Mouse (Mus musculus): ENCODE results near the gene Eps15. TPM values are rescaled to one million over a fixed set of nuclear protein-coding genes. Genes with fewer than 3 reads are reported as not detected.

The Eps15 gene
- polyA plus RNA-seq, 1 experiment, result 83.9 TPM

- peaks cover 9% of the 10 kb centered on the region for H3K4me1 ChIP-seq (ENCODE audit: control insufficient read depth, insufficient read depth, low read length)
- no peak for TF ChIP-seq CTCF (IDR thresholded peaks at IDR 0.05; ENCODE audit: borderline replicate concordance, insufficient read depth, low read length)
- TF ChIP-seq POLR2A (IDR thresholded peaks at IDR 0.05; ENCODE audit: low read depth, low read length), result no peak
- no peak overlapping the region for H3K4me3 ChIP-seq (ENCODE audit: insufficient read depth, low read length)
- no peak overlapping the region for H3K27ac ChIP-seq (ENCODE audit: insufficient read depth, low read length)
These were observed 35.0 kb upstream of the Eps15 start for GRCm38 (mm10) chr4:109245016-109245620.

- H3K27ac ChIP-seq (ENCODE audit: insufficient read depth, low read length), result no peak overlapping the region
- peak; percentile 38; the same call in 1 of the 2 replicates for TF ChIP-seq CTCF (IDR thresholded peaks at IDR 0.05; ENCODE audit: borderline replicate concordance, insufficient read depth, low read length)
- TF ChIP-seq POLR2A (IDR thresholded peaks at IDR 0.05; ENCODE audit: low read depth, low read length), result no peak
These were observed 28.5 kb upstream of the Eps15 start for GRCm38 (mm10) chr4:109251605-109252004.

GRCm38 (mm10) chr4:109252199-109252598 lies 27.9 kb upstream of the Eps15 start:
- H3K4me1 ChIP-seq (ENCODE audit: control insufficient read depth, insufficient read depth, low read length), result no peaks in the 10 kb centered on the region
- H3K27ac ChIP-seq (ENCODE audit: insufficient read depth, low read length), result no peak overlapping the region
- TF ChIP-seq CTCF (IDR thresholded peaks at IDR 0.05; ENCODE audit: borderline replicate concordance, insufficient read depth, low read length) (no peak), POLR2A (IDR thresholded peaks at IDR 0.05; ENCODE audit: low read depth, low read length) (no peak)
- H3K4me3 ChIP-seq (ENCODE audit: insufficient read depth, low read length), result no peak overlapping the region

More at GRCm38 (mm10) chr4:109251605-109252004, 28.5 kb upstream of the Eps15 start:
- Histone ChIP-seq H3K4me3 (ENCODE audit: insufficient read depth, low read length) (no peak overlapping the region), H3K4me1 (ENCODE audit: control insufficient read depth, insufficient read depth, low read length) (no peaks in the 10 kb centered on the region)

GRCm38 (mm10) chr4:109253664-109254151 lies 26.4 kb upstream of the Eps15 start:
- H3K4me1 ChIP-seq (ENCODE audit: control insufficient read depth, insufficient read depth, low read length), result no peaks in the 10 kb centered on the region
- no peak overlapping the region for H3K4me3 ChIP-seq (ENCODE audit: insufficient read depth, low read length)
- H3K27ac ChIP-seq (ENCODE audit: insufficient read depth, low read length), result no peak overlapping the region
- no peak for TF ChIP-seq CTCF (IDR thresholded peaks at IDR 0.05; ENCODE audit: borderline replicate concordance, insufficient read depth, low read length)
- TF ChIP-seq POLR2A (IDR thresholded peaks at IDR 0.05; ENCODE audit: low read depth, low read length), result no peak

- H3K4me3 ChIP-seq (ENCODE audit: insufficient read depth, low read length), result no peak overlapping the region
- no peak overlapping the region for H3K27ac ChIP-seq (ENCODE audit: insufficient read depth, low read length)
- TF ChIP-seq POLR2A (IDR thresholded peaks at IDR 0.05; ENCODE audit: low read depth, low read length) (no peak), CTCF (IDR thresholded peaks at IDR 0.05; ENCODE audit: borderline replicate concordance, insufficient read depth, low read length) (no peak)
- H3K4me1 ChIP-seq (ENCODE audit: control insufficient read depth, insufficient read depth, low read length), result no peaks in the 10 kb centered on the region
These were observed 25.6 kb upstream of the Eps15 start for GRCm38 (mm10) chr4:109254511-109254910.

GRCm38 (mm10) chr4:109255321-109255720 lies 24.7 kb upstream of the Eps15 start:
- TF ChIP-seq CTCF (IDR thresholded peaks at IDR 0.05; ENCODE audit: borderline replicate concordance, insufficient read depth, low read length), result no peak
- TF ChIP-seq POLR2A (IDR thresholded peaks at IDR 0.05; ENCODE audit: low read depth, low read length), result no peak
- H3K27ac ChIP-seq (ENCODE audit: insufficient read depth, low read length), result no peak overlapping the region
- no peaks in the 10 kb centered on the region for H3K4me1 ChIP-seq (ENCODE audit: control insufficient read depth, insufficient read depth, low read length)
- no peak overlapping the region for H3K4me3 ChIP-seq (ENCODE audit: insufficient read depth, low read length)

- Histone ChIP-seq H3K4me1 (ENCODE audit: control insufficient read depth, insufficient read depth, low read length) (no peaks in the 10 kb centered on the region), H3K27ac (ENCODE audit: insufficient read depth, low read length) (no peak overlapping the region), H3K4me3 (ENCODE audit: insufficient read depth, low read length) (no peak overlapping the region)
- TF ChIP-seq POLR2A (IDR thresholded peaks at IDR 0.05; ENCODE audit: low read depth, low read length) (no peak), CTCF (IDR thresholded peaks at IDR 0.05; ENCODE audit: borderline replicate concordance, insufficient read depth, low read length) (no peak)
These were observed 24.2 kb upstream of the Eps15 start for GRCm38 (mm10) chr4:109255727-109256417.

GRCm38 (mm10) chr4:109256791-109257190 lies 23.3 kb upstream of the Eps15 start:
- no peak overlapping the region for H3K4me3 ChIP-seq (ENCODE audit: insufficient read depth, low read length)
- no peak overlapping the region for H3K27ac ChIP-seq (ENCODE audit: insufficient read depth, low read length)
- no peaks in the 10 kb centered on the region for H3K4me1 ChIP-seq (ENCODE audit: control insufficient read depth, insufficient read depth, low read length)
- TF ChIP-seq POLR2A (IDR thresholded peaks at IDR 0.05; ENCODE audit: low read depth, low read length) (no peak), CTCF (IDR thresholded peaks at IDR 0.05; ENCODE audit: borderline replicate concordance, insufficient read depth, low read length) (no peak)

GRCm38 (mm10) chr4:109257639-109258038 lies 22.4 kb upstream of the Eps15 start:
- Histone ChIP-seq H3K27ac (ENCODE audit: insufficient read depth, low read length) (no peak overlapping the region), H3K4me3 (ENCODE audit: insufficient read depth, low read length) (no peak overlapping the region), H3K4me1 (ENCODE audit: control insufficient read depth, insufficient read depth, low read length) (no peaks in the 10 kb centered on the region)
- TF ChIP-seq POLR2A (IDR thresholded peaks at IDR 0.05; ENCODE audit: low read depth, low read length), result no peak
- no peak for TF ChIP-seq CTCF (IDR thresholded peaks at IDR 0.05; ENCODE audit: borderline replicate concordance, insufficient read depth, low read length)

GRCm38 (mm10) chr4:109262068-109262467 lies 18.0 kb upstream of the Eps15 start:
- H3K27ac ChIP-seq (ENCODE audit: insufficient read depth, low read length), result no peak overlapping the region
- TF ChIP-seq CTCF (IDR thresholded peaks at IDR 0.05; ENCODE audit: borderline replicate concordance, insufficient read depth, low read length), result no peak
- TF ChIP-seq POLR2A (IDR thresholded peaks at IDR 0.05; ENCODE audit: low read depth, low read length), result no peak
- no peaks in the 10 kb centered on the region for H3K4me1 ChIP-seq (ENCODE audit: control insufficient read depth, insufficient read depth, low read length)
- no peak overlapping the region for H3K4me3 ChIP-seq (ENCODE audit: insufficient read depth, low read length)
